Mouse (Mus musculus): ENCODE measurements around the gene Epha6.

- no peak for TF ChIP-seq CTCF (IDR thresholded peaks at IDR 0.05; ENCODE audit: control insufficient read depth, insufficient read depth, insufficient read length)
- no peak for TF ChIP-seq MYOG (IDR thresholded peaks at IDR 0.05; ENCODE audit: control insufficient read depth, extremely low read depth, insufficient read length)
- no peak for TF ChIP-seq CEBPB (IDR thresholded peaks at IDR 0.05; ENCODE audit: low read depth)
- TF ChIP-seq MAX (IDR thresholded peaks at IDR 0.05), result no peak
- TF ChIP-seq USF1 (IDR thresholded peaks at IDR 0.05; ENCODE audit: low read depth), result no peak
These were observed 938.4 kb downstream of the Epha6 start for GRCm38 (mm10) chr16:59666938-59667337.

Measured in C2C12 (cell line).